Mouse (Mus musculus): ENCODE results near the gene Rab20.
A peak's percentile ranks its signal among the peaks of the same experiment; 100 is the strongest.

- TF ChIP-seq CTCF (IDR thresholded peaks at IDR 0.05; ENCODE audit: low read depth) (peak; percentile 72), EP300 (optimal IDR thresholded peaks at IDR 0.05) (no peak)
Observed at GRCm38 (mm10) chr8:11430688-11431087, 47.8 kb downstream of the Rab20 start.
